Mouse (Mus musculus) erythroblast, embryonic 14.5 days (primary cell): ENCODE measurements around the gene Tnrc6a. TPM values are rescaled to one million over a fixed set of nuclear protein-coding genes. Genes with fewer than 3 reads are reported as not detected.

ENCODE experiments used
- H3K27me3 ChIP-seq: 2 replicates; pipeline ENCODE4 v1.6.1; 2012; ENCODE audit warnings: inconsistent platforms; ENCODE audit not compliant: control insufficient read depth
- H3K36me3 ChIP-seq: 2 replicates; pipeline ENCODE4 v1.6.1; 2012; ENCODE audit warnings: mild to moderate bottlenecking, inconsistent platforms; ENCODE audit not compliant: control insufficient read depth
- H3K4me1 ChIP-seq: 2 replicates; pipeline ENCODE4 v1.6.1; 2012; ENCODE audit warnings: inconsistent platforms; ENCODE audit not compliant: control insufficient read depth
- H3K4me3 ChIP-seq: replicated peaks from 2 replicates; pipeline ENCODE3; 2012; ENCODE audit warnings: moderate library complexity, mild to moderate bottlenecking, inconsistent platforms
- H3K9me3 ChIP-seq: 2 replicates; pipeline ENCODE4 v1.6.1; 2012; ENCODE audit warnings: low read length, inconsistent platforms, mixed read lengths; ENCODE audit not compliant: control insufficient read depth
- GATA1 ChIP-seq: IDR thresholded peaks from 2 replicates; pipeline ENCODE4 v1.6.1; 2012; ENCODE audit warnings: low read length, inconsistent platforms, mixed read lengths
- TAL1 ChIP-seq: IDR thresholded peaks from 3 replicates; pipeline ENCODE4 v1.6.1; 2012; ENCODE audit warnings: low read length, inconsistent platforms, mixed read lengths
- polyA plus RNA-seq: library from polyadenylated mRNA; stranded (reverse); fragments of >175 nt; gene quantifications from 2 replicates; pipeline ENCODE4 v1.2.3, GENCODE M21; 2012

The Tnrc6a gene
- polyA plus RNA-seq, 1 experiment, result 1.8 TPM

- Histone ChIP-seq H3K4me3 (no peak overlapping the region), H3K4me1 (peaks cover 7% of the 10 kb centered on the region; the same call in 1 of the 2 replicates), H3K27me3 (no peaks in the 10 kb centered on the region), H3K9me3 (no peaks in the 10 kb centered on the region), H3K36me3 (no peaks in the 10 kb centered on the region)
- TF ChIP-seq TAL1 (no peak), GATA1 (no peak)
Measured at GRCm38 (mm10) chr7:123117209-123117608, 6.5 kb upstream of the Tnrc6a start.

- H3K27me3 ChIP-seq, result no peaks in the 10 kb centered on the region
- H3K4me1 ChIP-seq, result peaks cover 23% of the 10 kb centered on the region
- TF ChIP-seq TAL1 (no peak), GATA1 (no peak)
Measured at GRCm38 (mm10) chr7:123120516-123120915, 3.2 kb upstream of the Tnrc6a start.

GRCm38 (mm10) chr7:123124299-123124716 is 623 bp downstream of the Tnrc6a start:
- H3K4me1 ChIP-seq, result peaks cover 35% of the 10 kb centered on the region
- H3K4me3 ChIP-seq, result peak overlapping the region; percentile 94
- H3K27me3 ChIP-seq, result no peaks in the 10 kb centered on the region
- H3K36me3 ChIP-seq, result peaks cover 29% of the 10 kb centered on the region
- TF ChIP-seq GATA1 (no peak), TAL1 (no peak)
- no peaks in the 10 kb centered on the region for H3K9me3 ChIP-seq

More at GRCm38 (mm10) chr7:123120516-123120915, 3.2 kb upstream of the Tnrc6a start:
- no peaks in the 10 kb centered on the region for H3K36me3 ChIP-seq
- H3K4me3 ChIP-seq, result no peak overlapping the region
- H3K9me3 ChIP-seq, result no peaks in the 10 kb centered on the region

GRCm38 (mm10) chr7:123124735-123125181 is 1.1 kb downstream of the Tnrc6a start:
- Histone ChIP-seq H3K27me3 (no peaks in the 10 kb centered on the region), H3K4me3 (peak overlapping the region; percentile 94), H3K36me3 (peaks cover 32% of the 10 kb centered on the region), H3K9me3 (no peaks in the 10 kb centered on the region), H3K4me1 (peaks cover 35% of the 10 kb centered on the region)
- TF ChIP-seq TAL1, result no peak

GRCm38 (mm10) chr7:123126056-123126455 is 2.4 kb downstream of the Tnrc6a start:
- no peak for TF ChIP-seq GATA1
- TF ChIP-seq TAL1, result no peak
- peaks cover 45% of the 10 kb centered on the region for H3K36me3 ChIP-seq
- H3K27me3 ChIP-seq, result no peaks in the 10 kb centered on the region
- no peak overlapping the region for H3K4me3 ChIP-seq
- peaks cover 39% of the 10 kb centered on the region for H3K4me1 ChIP-seq
- no peaks in the 10 kb centered on the region for H3K9me3 ChIP-seq

- H3K36me3 ChIP-seq, result peaks cover 57% of the 10 kb centered on the region
- H3K27me3 ChIP-seq, result no peaks in the 10 kb centered on the region
- peaks cover 41% of the 10 kb centered on the region for H3K4me1 ChIP-seq
- no peak overlapping the region for H3K4me3 ChIP-seq
- no peaks in the 10 kb centered on the region for H3K9me3 ChIP-seq
- TF ChIP-seq TAL1 (no peak), GATA1 (no peak)
Measured at GRCm38 (mm10) chr7:123127301-123127700, 3.6 kb downstream of the Tnrc6a start.

- Histone ChIP-seq H3K9me3 (no peaks in the 10 kb centered on the region), H3K4me1 (peaks cover 40% of the 10 kb centered on the region), H3K27me3 (no peaks in the 10 kb centered on the region), H3K36me3 (peaks cover 61% of the 10 kb centered on the region), H3K4me3 (no peak overlapping the region)
- no peak for TF ChIP-seq GATA1
- TF ChIP-seq TAL1, result no peak
Measured at GRCm38 (mm10) chr7:123127981-123128380, 4.3 kb downstream of the Tnrc6a start.

GRCm38 (mm10) chr7:123129061-123129460 is 5.4 kb downstream of the Tnrc6a start:
- Histone ChIP-seq H3K27me3 (no peaks in the 10 kb centered on the region), H3K36me3 (peaks cover 61% of the 10 kb centered on the region), H3K9me3 (no peaks in the 10 kb centered on the region), H3K4me1 (peaks cover 34% of the 10 kb centered on the region), H3K4me3 (no peak overlapping the region)
- TF ChIP-seq GATA1, result no peak
- TF ChIP-seq TAL1, result no peak

- no peak for TF ChIP-seq TAL1
- no peak for TF ChIP-seq GATA1
- Histone ChIP-seq H3K4me3 (no peak overlapping the region), H3K4me1 (peaks cover 33% of the 10 kb centered on the region), H3K36me3 (peaks cover 63% of the 10 kb centered on the region), H3K9me3 (no peaks in the 10 kb centered on the region), H3K27me3 (no peaks in the 10 kb centered on the region)
Measured at GRCm38 (mm10) chr7:123130198-123130597, 6.5 kb downstream of the Tnrc6a start.

- H3K4me3 ChIP-seq, result no peak overlapping the region
- peaks cover 20% of the 10 kb centered on the region for H3K4me1 ChIP-seq
- peaks cover 66% of the 10 kb centered on the region for H3K36me3 ChIP-seq
- no peaks in the 10 kb centered on the region for H3K27me3 ChIP-seq
- no peaks in the 10 kb centered on the region for H3K9me3 ChIP-seq
- no peak for TF ChIP-seq GATA1
Measured at GRCm38 (mm10) chr7:123132401-123132800, 8.7 kb downstream of the Tnrc6a start.
